Mouse (Mus musculus): Measurements from ENCODE around the gene Slc13a3. TPM values are rescaled to one million over a fixed set of nuclear protein-coding genes. Genes with fewer than 3 reads are reported as not detected.

Gene Slc13a3
- total and polyA plus RNA-seq, 3 experiments = not detected

Other genes starting within 250 kb of the Slc13a3 start
- 0.08 TPM in 1 of 2 replicates, not detected in the other for gene Cdh22, start 238.4 kb downstream of the Slc13a3 start, total RNA-seq (2012; rRNA removed)
- gene Cdh22, start 238.4 kb downstream of the Slc13a3 start, total RNA-seq (2014; rRNA removed) = not detected in 2 replicates
- not detected in 2 replicates for gene Cdh22, start 238.4 kb downstream of the Slc13a3 start, polyA plus RNA-seq (2012; ENCODE audit: insufficient read length, low read depth)
- gene Slc35c2, start 185.4 kb downstream of the Slc13a3 start, total RNA-seq (2012; rRNA removed) = 45.5 and 49.3 TPM in 2 replicates
- 41.6 and 55.3 TPM in 2 replicates for gene Slc35c2, start 185.4 kb downstream of the Slc13a3 start, total RNA-seq (2014; rRNA removed)
- gene Slc35c2, start 185.4 kb downstream of the Slc13a3 start, polyA plus RNA-seq (2012; ENCODE audit: insufficient read length, low read depth) = 35.2 and 57.8 TPM in 2 replicates
- 11.7 and 13.2 TPM in 2 replicates for gene Elmo2, start 146.8 kb downstream of the Slc13a3 start, total RNA-seq (2012; rRNA removed)
- 9.0 and 9.6 TPM in 2 replicates for gene Elmo2, start 146.8 kb downstream of the Slc13a3 start, total RNA-seq (2014; rRNA removed)
- gene Elmo2, start 146.8 kb downstream of the Slc13a3 start, polyA plus RNA-seq (2012; ENCODE audit: insufficient read length, low read depth) = 8.4 and 10.1 TPM in 2 replicates
- gene Zfp663, start 104.5 kb downstream of the Slc13a3 start, total RNA-seq (2012; rRNA removed) = not detected in 2 replicates
- not detected in 2 replicates for gene Zfp663, start 104.5 kb downstream of the Slc13a3 start, total RNA-seq (2014; rRNA removed)
- gene Zfp663, start 104.5 kb downstream of the Slc13a3 start, polyA plus RNA-seq (2012; ENCODE audit: insufficient read length, low read depth) = not detected in 2 replicates
- gene Zfp334, start 85.0 kb downstream of the Slc13a3 start, total RNA-seq (2012; rRNA removed) = not detected in 2 replicates
- not detected in 2 replicates for gene Zfp334, start 85.0 kb downstream of the Slc13a3 start, total RNA-seq (2014; rRNA removed)
- gene Zfp334, start 85.0 kb downstream of the Slc13a3 start, polyA plus RNA-seq (2012; ENCODE audit: insufficient read length, low read depth) = not detected in 2 replicates
- not detected in 2 replicates for gene Ocstamp, start 72.8 kb downstream of the Slc13a3 start, total RNA-seq (2012; rRNA removed)
- not detected in 2 replicates for gene Ocstamp, start 72.8 kb downstream of the Slc13a3 start, total RNA-seq (2014; rRNA removed)
- gene Ocstamp, start 72.8 kb downstream of the Slc13a3 start, polyA plus RNA-seq (2012; ENCODE audit: insufficient read length, low read depth) = not detected in 2 replicates
- gene Trp53rka, start 20.1 kb upstream of the Slc13a3 start, total RNA-seq (2012; rRNA removed) = 17.5 and 20.3 TPM in 2 replicates
- gene Trp53rka, start 20.1 kb upstream of the Slc13a3 start, total RNA-seq (2014; rRNA removed) = 12.1 and 13.0 TPM in 2 replicates
- gene Trp53rka, start 20.1 kb upstream of the Slc13a3 start, polyA plus RNA-seq (2012; ENCODE audit: insufficient read length, low read depth) = 14.8 and 16.0 TPM in 2 replicates
- not detected in 2 replicates for gene Slc2a10, start 30.6 kb upstream of the Slc13a3 start, total RNA-seq (2012; rRNA removed)
- gene Slc2a10, start 30.6 kb upstream of the Slc13a3 start, total RNA-seq (2014; rRNA removed) = not detected in 2 replicates
- gene Slc2a10, start 30.6 kb upstream of the Slc13a3 start, polyA plus RNA-seq (2012; ENCODE audit: insufficient read length, low read depth) = not detected in 2 replicates
- gene Eya2, start 121.8 kb upstream of the Slc13a3 start, total RNA-seq (2012; rRNA removed) = not detected in 2 replicates
- not detected in 2 replicates for gene Eya2, start 121.8 kb upstream of the Slc13a3 start, total RNA-seq (2014; rRNA removed)
- not detected in 2 replicates for gene Eya2, start 121.8 kb upstream of the Slc13a3 start, polyA plus RNA-seq (2012; ENCODE audit: insufficient read length, low read depth)